Mouse (Mus musculus) CD4-positive, CD25-positive, alpha-beta regulatory T cell, adult 2 months (primary cell): ENCODE data around the gene Cacnb2.

Experiments
- DNase-seq: peaks from one replicate; pipeline ENCODE4 v3.0.0-alpha.2; 2012; ENCODE audit warnings: low read depth, low spot score

The Cacnb2 gene

DNA sequence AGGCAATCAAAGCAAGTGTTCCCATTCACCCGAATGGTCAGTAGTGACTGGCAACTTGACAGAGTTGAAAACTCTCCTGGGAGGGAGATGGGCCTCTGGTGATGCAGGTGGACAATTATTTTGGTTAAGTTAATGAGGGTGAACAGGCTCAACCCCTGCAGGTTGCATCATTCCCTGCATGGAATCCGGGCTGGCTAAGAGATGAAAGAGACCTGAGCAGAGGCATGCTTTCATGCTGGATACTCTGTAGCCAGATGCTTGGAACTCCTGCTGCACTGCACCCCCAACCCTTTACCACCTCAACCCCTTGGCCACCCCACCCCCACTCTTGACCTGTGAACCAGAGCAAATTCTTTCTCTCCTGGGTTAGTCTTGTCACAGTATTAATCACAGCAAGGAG lies 258.7 kb downstream of the Cacnb2 start:
- no peak for DNase-seq

DNA sequence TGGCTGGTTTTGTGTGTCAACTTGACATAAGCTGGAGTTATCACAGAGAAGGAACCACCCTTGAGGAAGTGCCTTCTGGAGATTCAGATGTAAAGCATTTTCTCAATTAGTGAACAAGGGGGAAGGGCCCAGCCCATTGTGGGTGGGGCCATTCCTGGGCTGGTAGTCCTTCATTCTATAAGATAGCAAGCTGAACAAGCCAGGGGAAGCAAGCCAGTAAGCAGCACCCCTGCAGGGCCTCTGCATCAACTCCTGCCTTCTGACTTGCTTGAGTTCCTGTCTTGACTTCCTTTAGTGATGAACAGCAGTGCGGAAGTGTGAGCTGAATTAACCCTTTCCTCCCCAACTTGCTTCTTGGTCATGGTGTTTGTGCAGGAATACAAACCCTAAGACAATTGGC lies 260.1 kb downstream of the Cacnb2 start:
- DNase-seq: no peak

DNA sequence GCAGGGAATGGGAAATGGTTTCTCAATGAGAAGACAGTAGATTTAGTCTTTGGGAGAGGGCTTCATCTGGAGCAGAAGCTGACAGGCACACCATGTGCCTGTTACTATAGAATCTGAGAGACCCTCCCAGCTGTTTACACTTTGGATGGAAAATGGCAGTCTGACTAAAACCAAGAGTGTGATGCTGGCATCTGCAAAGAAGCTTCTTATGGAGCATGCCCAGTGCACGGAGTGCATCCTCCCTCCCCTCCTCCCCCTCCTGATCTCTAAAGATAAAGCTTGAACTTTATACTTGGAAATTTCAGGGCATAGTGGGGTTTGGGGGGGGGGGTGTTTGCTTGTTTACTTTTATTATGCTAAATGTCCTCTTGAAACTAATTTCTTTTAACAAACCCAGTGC lies 270.2 kb downstream of the Cacnb2 start:
- DNase-seq: no peak

DNA sequence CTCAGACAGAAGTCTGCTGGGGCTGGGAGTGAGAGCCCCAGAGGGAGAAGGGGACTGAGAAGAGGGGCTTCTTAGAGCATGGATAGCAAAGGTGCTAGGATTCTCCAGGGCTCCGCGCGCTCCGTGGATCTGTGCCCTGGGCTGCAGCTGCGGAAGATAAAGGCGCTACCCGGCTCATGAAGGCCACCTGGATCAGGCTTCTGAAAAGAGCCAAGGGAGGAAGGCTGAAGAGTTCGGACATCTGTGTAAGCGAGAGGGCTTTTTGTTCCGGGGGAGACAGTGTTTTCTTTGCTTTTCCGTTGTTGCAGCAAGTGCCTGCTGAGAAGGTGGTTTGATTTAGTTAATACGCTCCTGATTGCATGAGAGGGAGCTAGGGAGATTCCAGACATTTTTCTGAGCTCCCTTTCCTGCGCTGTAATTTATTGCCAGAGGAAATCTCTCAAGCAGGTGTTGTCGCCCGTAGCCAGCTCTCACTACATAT lies 270.9 kb downstream of the Cacnb2 start:
- DNase-seq: no peak

DNA sequence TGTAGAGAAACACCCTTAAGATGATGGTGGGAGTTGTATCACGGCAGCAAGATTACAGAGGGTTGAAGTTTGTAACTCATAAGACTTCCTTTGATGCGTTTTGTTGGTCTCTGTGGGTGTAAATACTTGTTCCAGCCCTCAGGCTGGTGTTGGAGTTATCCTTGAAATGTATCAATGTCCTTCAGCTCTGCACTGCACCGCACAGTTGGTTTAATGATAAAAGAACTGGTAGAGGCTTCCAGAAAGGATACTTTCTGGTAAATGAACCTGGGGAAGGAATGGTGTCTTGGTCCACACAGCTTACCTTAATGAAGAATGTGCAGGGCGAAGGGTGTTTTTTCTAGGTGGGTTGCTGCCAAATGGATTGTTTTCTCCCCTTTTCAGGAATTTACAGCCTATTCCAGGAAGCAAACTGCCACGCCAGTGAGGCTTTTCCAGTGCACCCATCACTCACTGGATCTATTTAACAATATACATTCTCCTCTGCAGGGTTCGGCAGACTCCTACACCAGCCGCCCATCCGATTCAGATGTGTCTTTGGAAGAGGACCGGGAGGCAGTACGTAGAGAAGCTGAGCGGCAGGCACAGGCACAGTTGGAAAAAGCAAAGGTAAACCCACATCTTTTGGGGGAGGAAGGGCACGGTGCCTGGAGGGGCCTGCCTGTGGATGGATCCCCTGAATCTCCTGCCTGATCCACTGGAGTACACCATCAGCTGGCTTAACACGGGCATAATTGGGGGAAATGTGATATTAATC lies 271.6 kb downstream of the Cacnb2 start:
- DNase-seq: no peak

DNA sequence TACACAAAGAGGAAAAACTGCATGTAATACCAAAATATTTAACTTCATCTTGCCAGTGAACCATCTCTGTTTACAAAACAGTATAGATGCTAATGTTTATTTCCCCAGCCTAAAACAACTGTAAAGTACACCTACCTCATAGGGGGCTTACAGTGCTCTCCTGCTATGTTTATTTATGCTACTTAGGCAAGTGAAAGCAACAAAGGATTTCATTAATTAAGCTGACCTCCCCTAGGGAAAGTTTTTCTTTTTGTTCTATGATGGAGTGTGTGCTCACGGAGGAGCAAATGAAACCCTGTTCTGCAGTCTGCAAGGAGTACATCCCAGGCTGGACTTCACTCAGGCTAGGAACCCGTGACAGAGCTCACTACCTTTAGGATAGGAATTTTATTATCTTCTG lies 272.2 kb downstream of the Cacnb2 start:
- no peak for DNase-seq

DNA sequence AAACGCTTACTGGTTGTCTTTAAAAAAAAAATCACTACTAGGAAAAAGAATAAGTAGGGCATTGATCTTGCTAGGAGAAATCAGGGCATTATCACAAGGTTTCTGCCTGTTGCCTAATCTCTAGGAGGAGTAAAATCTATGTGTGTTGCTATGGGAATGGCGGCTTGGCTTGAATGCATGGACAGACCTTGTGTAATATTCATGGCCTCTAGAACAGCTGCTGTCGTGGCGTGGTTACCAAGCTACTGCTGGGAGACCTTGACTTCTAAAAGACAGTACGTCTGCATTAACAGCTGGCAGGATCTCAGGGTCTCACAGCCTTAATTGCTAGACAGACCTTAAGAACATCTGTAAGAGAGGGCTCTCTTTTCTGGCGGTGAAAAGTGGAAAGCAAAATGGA lies 272.7 kb downstream of the Cacnb2 start:
- DNase-seq: no peak

DNA sequence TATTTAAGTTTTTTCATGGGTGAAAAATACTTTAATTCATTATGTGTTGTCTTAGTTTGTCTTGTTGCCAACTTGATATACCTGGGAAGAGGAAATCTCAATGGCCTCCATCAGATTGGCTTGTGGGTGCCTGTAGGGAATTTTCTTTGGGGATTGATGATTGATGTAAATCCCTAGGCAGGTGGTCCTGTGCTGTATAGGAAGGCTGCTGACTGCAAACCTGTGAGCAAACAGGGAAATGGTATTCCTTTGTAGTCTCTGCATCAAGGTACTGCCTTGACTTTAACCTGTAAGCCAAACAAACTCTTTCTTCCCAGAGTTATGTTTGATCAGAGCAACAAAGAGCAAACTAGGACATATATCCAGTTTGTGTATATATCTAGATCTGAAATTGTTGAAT lies 276.1 kb downstream of the Cacnb2 start:
- no peak for DNase-seq

DNA sequence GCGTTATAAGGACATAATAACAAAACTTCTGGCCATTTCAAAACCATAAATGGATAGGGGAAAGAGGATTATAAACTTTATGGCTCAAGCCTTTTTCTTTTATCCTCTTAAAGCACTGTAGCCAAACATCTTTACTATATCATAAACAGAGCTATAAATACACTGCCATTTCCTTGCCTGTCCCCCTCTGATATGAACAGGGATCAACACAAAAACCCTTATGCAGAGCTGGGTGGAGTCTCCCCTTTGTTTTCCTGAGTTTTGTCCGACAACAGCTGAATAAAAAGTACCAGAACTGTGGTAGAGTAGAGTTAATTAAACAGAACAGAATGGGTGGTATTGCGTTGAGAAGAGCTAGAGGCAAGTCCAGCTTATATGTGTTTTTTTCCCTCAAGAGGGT lies 280.6 kb downstream of the Cacnb2 start:
- DNase-seq: no peak

DNA sequence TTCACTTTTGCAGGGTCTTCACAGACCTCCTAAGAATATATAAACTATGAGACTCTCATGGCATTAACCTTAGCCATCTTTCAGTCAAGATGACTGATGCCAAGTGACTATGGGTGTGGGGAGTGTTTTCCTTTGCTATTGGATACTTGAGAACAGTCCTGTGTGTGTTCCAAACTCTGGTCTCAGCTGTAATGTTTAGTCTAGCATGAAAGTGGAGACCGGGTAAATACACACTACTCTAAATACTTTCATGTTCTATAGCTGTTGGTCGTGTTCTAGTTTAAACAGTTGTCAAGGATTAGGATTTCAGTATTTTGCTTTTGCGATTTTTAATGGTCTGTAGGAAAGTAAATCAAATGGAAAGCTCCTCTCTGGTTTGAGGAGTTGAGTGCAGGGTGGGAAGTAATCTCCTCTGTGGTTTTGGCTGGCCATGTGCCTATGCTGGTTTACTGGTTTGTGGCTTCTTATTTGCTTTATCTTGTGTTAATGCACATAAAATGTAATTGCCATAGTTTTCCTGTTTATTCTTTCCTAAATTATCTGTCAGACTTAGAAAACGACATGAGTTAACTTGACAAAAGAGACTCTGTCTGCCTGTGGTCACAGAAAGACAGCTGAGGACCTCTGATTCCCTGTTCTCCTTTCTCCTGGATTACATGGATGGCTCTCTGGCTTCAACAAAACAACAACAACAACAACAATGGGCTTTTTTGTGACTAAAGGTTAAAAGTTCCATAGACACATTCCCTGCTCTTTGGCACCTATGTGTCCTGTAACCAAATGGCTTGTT lies 285.7 kb downstream of the Cacnb2 start:
- no peak for DNase-seq

DNA sequence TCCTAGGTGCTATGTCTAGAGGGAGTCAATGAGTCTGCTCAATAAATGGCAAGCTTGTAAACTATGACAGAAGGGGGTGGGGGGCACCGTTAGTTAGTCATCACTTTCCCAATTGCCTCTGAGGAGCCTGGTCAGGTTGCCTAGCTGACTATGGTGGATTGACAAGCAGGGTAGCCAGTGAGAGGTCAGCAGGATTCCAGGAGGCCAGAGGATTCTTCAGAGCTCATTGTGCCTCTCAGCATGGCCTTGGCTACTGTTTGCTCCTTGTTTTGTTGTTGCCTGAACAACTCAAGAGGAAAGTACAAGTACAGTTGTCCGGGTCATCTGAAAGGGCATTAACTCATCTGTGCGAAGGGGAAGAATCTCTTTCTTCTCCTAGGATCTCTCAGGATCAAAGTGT lies 300.9 kb downstream of the Cacnb2 start:
- no peak for DNase-seq

DNA sequence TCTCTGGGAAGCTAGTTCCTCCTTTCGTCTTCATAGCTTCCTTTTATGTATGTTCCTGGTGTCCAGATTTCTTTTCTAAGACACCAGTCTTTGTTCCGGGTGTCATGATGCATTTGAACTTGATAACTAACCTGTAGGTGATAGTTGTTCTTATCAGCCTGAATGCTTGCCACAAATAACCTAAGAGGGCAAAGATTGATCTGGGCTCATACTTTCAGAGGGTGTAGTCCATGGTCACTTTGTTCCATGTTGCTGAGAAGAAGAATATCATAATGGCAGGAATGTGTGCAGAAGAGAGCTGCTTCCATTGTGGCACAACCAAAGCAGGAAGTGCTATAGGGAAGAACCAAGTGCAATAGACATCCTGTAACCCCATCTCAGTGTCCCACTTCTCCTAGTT lies 302.0 kb downstream of the Cacnb2 start:
- no peak for DNase-seq

DNA sequence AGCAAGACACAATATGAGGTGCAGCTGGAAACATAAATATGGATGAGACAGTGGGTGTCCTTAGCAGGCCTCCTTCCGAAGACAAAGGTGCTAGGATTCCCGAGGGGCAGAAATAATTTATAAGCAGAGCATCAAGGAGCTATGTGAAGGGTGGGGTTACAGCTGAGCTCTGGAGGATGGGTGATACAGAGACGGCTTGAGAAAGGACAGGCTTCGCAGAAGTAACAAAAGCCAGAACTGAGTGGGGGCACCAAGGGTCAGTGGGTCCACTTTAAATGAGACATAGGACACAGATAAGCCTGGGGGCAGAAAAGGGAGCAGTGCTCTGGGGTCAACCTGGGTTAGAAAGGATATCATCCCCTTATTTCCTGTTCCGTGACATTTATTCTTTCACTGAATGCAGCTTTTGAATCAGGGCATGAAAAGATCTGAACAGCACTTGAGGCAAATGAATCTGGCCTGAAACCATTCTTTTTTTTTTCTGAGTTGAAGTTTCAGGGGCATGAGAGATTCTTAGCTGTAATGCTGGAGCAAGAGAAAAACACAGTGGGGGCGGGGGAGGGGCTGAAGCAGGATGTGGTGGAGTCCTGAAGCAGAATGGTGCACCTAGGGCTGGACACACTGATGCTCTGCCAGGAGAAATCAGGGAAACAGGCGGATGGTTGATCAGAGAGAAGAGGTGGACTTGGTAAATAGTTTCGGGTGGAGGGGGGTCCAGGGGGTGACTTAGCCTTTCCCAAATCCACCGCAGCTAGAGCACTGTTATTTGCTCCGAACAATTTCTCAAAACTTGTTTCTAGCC lies 304.4 kb downstream of the Cacnb2 start:
- DNase-seq: no peak

DNA sequence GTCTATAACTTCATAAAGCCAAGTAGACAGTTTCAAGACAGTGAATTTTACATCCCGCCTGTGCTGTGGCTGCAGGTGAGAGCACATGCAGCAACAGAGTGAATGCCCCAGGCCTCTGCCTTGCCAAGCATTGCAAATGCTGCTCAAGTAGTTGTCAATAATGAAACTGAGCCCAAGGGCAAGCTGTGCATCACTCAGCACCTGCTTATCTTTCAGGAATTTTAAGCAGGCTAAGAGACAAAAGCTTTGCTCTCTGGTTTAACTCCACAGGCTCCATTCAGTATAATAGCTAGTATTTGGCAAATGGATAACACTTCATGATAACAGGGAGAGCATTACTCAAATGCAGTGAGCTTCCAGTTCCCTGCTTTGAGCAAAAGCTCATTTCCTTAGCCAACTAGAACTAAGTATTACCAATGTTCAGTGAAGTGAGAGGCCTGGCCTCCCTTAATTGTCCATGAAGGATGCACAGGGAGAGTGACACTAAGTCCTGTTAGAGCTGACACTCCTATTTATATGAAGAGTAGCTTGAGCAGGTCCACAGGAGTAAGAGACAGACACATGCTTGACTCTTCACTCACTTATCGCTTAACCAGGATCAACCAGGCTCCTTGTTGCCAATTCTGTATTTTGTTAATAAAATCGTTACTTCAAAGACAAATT lies 314.8 kb downstream of the Cacnb2 start:
- DNase-seq: no peak

DNA sequence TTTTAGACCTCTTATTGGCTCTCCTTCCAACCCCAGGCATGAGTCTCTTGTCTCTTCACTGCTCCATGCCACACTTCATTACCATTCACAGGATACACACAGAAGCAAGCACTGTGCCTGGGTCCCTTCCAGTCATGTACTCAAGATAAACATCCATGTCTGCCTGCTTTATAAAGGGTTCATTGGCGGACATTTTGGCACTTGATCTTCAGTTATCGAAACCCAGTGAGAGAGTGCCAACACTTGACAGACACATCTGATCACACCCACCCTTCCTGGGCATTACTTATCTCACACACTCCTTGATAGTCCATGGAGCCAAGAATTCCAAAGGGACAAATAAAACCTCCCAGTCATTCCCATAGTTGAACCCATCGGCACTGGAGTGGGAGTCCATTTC lies 327.0 kb downstream of the Cacnb2 start:
- no peak for DNase-seq

DNA sequence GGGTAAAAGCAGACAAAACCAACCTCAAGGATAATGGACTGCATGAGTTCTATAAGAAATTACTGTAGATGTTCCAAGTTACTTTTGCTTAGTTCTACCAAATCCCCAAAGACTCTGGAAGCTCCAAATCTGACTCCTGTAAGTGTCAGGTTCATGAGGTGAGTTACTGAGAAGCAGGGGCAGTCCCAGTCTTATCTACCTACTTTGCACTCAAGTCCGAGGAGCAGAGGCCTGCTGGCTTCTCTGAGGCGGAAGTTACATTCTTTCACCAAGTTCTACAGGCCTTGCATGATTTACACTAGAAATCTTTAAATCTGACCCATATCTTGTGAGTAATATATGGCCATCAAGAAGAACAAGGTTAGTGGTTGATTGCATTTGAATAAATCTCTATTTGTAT lies 329.1 kb downstream of the Cacnb2 start:
- DNase-seq: no peak

DNA sequence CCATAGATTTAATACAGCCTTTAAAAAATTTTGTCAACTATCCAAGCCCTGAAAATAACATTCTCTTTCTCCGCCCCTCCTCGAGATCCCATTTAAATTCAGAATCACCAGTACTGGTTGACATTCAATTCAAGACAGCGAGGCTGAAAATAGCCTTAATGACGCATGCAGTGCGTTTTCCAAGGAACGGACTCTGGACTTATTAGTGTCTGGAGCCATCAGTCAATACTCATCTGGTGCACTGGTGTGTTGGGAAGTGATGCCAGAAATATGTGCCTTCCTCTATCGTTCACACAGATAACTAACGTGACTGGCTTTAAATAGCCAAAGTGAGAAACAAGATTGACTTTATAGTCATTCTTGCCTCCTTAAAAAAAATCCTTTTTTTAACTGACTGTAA lies 333.6 kb downstream of the Cacnb2 start:
- DNase-seq: no peak

DNA sequence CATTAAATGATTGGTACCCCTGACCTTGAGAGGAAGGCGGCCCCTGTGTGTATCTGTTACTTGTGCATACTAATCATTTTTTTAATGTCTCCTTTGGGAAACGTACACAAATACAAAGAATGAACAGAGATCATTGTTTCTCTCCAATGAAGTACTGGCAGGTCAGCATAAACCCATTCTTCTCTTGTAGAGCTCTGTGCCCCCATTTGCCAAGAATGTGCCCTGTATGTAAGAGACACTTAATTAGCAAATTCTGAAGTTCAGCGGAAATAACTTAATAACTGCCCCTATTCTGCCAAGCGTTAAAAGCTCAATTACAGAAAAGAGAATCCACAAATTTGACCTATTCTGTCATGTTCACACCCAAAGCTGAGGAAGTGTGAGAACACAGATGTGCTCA lies 339.4 kb downstream of the Cacnb2 start:
- no peak for DNase-seq

DNA sequence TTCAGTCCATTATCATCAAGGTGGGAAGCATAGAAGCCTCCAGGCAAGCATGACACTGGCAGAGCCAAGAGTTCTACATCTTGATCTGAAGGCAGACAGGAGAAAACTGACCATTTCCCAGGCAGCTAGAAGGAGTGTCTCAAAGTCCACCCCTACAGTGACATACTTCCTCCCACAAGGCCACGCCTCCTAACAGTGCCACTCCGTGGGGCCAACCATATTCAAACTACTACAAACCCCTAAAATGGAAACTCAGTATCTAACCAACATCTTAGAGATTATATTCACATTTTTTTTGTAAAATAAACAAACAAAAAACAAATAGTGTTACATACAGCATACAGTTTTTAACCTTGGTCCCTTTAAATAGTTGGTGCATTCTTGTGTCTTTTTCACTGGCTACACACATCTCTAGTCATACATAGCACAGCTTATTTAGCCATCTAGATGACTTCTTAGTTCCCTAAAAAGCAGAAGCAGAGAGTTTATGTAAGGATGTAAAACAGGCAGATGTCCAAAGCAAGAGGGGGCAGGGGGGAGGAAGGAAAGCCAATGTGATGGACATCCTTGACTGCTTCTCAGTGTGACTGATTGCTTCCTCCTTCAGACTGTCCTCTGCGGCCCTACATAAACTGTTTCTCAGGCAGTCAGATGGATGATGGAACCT lies 340.9 kb downstream of the Cacnb2 start:
- DNase-seq: no peak

DNA sequence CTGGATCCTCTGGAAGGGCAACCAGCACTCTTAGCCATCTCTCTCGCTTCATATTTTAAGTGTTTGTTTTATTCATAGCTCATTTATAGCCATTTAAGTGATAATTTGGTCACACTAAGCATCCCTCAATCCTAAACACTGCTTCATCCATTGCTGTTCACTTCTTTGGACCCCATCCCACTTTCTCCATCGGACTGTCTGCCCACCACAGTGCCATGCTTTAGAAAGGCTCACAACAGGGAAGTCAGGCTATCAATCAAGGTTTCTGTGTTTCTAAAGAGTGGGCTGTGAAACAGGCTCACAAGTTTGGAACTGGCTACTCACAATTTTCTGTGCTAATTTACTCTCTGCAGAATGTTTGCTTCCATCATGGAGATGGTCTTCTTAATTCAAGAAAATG lies 350.2 kb downstream of the Cacnb2 start:
- no peak for DNase-seq

DNA sequence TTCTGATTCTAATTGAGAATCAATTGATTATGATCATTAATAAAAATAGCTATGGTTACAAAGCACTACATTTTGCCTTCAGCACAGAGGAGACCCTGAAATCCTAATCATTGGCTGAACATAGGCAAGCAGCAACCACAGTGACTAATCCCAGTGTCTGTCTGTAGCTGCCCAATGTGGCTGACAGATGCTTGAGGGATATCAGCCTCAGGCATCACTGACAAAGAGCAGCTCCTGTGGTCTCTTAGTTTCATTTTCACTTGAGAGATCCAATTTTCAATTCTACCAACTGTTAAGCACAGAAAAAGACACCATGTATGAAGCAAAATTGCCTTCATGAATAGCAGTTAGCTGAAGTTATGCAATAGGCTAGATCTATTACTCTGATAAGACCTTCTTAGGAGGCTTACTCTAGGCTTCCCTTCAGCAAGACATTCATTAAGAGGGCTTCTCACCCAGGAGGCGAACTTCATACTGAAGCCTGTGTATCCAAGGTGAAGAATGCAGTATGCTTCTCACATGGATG lies 358.1 kb downstream of the Cacnb2 start:
- DNase-seq: no peak
